Mouse (Mus musculus): ENCODE data around the gene Gm17334. TPM values are rescaled to one million over a fixed set of nuclear protein-coding genes. Genes with fewer than 3 reads are reported as not detected.

The Gm17334 gene
- polyA plus RNA-seq (2016; fragmentation: Nextera tagmentation; extraction: Ambion mirVana): not detected in 2 replicates

DNA sequence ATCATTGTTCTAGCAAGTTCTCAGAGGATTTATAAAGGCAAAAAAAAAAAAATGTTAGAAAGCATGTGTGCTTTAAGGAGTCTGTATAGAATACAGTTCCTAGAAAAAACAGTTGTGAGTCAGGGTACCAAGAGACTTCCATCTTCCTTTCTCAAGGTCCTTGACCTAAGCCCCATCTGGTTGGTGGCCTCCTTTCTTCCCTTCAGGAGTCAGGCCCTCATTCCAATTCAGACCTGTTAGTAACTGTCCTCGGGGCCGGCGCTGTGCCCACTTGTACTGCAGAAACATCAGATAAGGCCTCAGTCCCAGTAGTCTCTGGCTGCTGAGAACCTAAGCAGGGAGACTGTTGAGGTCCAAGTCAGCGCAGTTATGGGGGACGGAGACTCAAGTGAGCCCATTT lies at the start of gene Gm17334:
Gene Gm17334, minus strand, starts transcription at position 101 of the 400 bp plus-strand sequence.
- Histone ChIP-seq H3K4me3 (no peak within 1 kb of the TSS), H3K27ac (replicated peaks) (no peak within 1 kb of the TSS), H3K36me3 (no peaks in the 10 kb centered on the region), H3K4me1 (peaks cover 5% of the 10 kb centered on the region), H3K9me3 (no peaks in the 10 kb centered on the region), H3K27me3 (peaks cover 33% of the 10 kb centered on the region), H3K4me2 (replicated peaks) (no peak within 1 kb of the TSS), H3K9ac (replicated peaks) (no peak within 1 kb of the TSS)
- WGBS: 95% methylated on average over 5 of the region's 5 CpGs
- ATAC-seq (ENCODE audit: low FRiP score, low read depth): no peak

DNA sequence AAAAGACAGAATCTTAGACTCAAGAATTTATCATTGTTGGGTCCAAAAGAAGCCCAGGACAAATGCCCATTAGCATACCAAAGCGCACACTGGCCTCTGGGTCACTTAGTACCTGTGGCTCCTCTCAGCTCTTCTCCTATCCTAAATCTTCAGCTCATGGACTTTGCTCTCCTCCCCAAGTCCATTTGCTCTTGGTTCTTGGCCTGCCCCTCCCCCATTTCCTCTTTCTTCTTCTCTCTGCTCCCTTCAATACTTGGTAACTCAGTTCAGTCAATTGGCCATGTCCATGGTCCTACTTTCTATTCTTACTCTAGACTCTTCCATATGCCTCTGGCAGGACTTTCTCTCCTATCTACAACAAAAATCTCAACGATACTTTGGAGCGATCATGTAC lies 49.0 kb upstream of the Gm17334 start:
- no peak overlapping the region for H3K4me2 ChIP-seq (replicated peaks)
- no peaks in the 10 kb centered on the region for H3K27me3 ChIP-seq
- no peak overlapping the region for H3K9ac ChIP-seq (replicated peaks)
- ATAC-seq (ENCODE audit: low FRiP score, low read depth): no peak
- 96% methylated on average over 3 of the region's 3 CpGs for WGBS
- H3K9me3 ChIP-seq: no peaks in the 10 kb centered on the region
- no peak overlapping the region for H3K4me3 ChIP-seq
- no peaks in the 10 kb centered on the region for H3K4me1 ChIP-seq
- no peaks in the 10 kb centered on the region for H3K36me3 ChIP-seq
- H3K27ac ChIP-seq (replicated peaks): no peak overlapping the region

DNA sequence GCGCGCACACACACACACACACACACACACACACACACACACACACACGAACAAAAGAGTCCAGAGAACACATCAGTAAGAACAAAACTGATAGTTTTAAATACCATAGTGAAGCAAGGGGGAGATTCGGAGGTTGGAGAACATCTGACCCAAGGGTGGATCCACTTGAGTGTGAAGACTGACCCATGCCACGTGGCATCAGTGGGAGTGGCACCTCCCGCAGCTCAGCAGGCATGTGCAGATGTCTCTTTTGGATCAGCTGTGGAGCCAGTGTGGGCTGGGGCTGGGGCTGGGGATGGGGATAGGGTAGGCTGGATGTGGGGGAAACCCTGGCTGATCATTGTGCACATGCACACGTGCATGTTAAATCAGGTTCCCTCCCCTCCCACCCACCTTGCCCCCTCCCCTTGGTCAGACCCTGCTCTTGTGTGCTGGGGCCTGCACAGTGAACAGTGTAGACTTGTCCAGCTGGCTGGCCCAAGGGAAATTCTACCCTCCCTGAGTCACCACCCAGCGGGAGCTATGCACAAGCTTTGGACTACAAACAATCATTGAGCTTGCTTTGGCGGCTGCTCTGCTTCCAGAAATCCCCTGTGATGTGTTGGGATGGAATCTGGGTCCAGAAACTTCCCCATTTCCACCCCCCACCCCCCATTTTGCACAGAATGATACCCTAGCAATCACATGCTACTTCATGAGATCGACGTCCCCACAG lies 48.4 kb upstream of the Gm17334 start:
- Histone ChIP-seq H3K4me2 (replicated peaks) (no peak overlapping the region), H3K9me3 (no peaks in the 10 kb centered on the region), H3K4me1 (no peaks in the 10 kb centered on the region), H3K4me3 (no peak overlapping the region), H3K36me3 (no peaks in the 10 kb centered on the region), H3K27me3 (no peaks in the 10 kb centered on the region), H3K27ac (replicated peaks) (no peak overlapping the region), H3K9ac (replicated peaks) (no peak overlapping the region)
- ATAC-seq (ENCODE audit: low FRiP score, low read depth): no peak
- 85% methylated on average over 11 of the region's 11 CpGs for WGBS

DNA sequence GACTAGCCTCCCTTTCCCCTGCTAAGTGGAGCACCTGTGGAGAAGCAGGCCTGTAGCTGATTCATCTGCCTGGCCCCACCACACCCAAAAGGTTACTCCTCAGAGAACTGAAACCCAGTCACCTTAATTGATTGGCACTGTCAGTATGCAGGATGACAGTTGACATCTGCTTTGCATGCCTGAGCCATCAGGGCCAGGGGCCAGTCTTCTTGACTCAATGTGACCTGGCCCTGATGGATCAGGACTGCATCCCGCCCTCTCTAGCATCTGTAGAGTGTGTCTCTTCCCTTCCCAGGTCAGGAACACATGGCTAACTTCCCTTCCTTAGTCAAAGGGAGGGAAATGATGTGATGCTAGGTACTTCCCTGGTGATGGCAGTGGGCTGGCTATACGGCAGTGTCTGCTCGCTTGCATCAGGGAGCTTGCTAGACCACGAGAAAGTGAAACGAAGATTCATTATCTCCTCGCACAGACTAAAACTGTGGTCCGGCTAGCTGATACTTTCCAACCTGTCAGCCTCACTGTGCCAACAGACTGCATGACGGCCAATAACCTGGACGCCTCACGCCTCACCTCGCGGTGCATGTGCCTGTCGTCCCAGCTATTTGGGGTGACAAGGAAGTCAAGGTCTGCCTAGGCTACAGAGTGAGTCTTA lies 47.7 kb upstream of the Gm17334 start:
- no peaks in the 10 kb centered on the region for H3K27me3 ChIP-seq
- H3K4me3 ChIP-seq: no peak overlapping the region
- no peaks in the 10 kb centered on the region for H3K4me1 ChIP-seq
- H3K27ac ChIP-seq (replicated peaks): no peak overlapping the region
- H3K36me3 ChIP-seq: no peaks in the 10 kb centered on the region
- no peaks in the 10 kb centered on the region for H3K9me3 ChIP-seq
- ATAC-seq (ENCODE audit: low FRiP score, low read depth): no peak
- H3K4me2 ChIP-seq (replicated peaks): no peak overlapping the region
- 88% methylated on average over 13 of the region's 13 CpGs for WGBS
- H3K9ac ChIP-seq (replicated peaks): no peak overlapping the region

DNA sequence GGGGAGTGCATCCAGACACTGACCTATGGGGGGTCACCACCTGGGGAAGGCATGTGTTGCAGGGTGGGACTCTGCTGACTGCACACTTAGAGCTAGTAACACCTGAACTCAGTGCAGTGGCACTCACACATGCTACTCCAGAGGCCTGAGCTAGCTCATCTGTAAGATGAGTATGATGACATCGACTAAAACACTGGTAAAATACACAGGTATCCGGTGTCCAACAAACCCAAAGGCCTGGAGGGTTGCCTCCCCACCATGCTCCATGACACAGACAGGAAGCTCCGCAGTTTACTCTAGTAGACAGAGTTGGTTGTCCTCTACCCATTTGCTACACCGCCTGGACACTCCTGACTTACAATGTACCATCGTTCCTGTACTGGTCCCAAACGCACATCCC lies 46.5 kb upstream of the Gm17334 start:
- Histone ChIP-seq H3K27ac (replicated peaks) (no peak overlapping the region), H3K4me3 (no peak overlapping the region), H3K36me3 (no peaks in the 10 kb centered on the region), H3K4me2 (replicated peaks) (no peak overlapping the region), H3K4me1 (no peaks in the 10 kb centered on the region), H3K9me3 (no peaks in the 10 kb centered on the region), H3K27me3 (no peaks in the 10 kb centered on the region), H3K9ac (replicated peaks) (no peak overlapping the region)
- 89% methylated on average over 6 of the region's 6 CpGs for WGBS
- no peak for ATAC-seq (ENCODE audit: low FRiP score, low read depth)

DNA sequence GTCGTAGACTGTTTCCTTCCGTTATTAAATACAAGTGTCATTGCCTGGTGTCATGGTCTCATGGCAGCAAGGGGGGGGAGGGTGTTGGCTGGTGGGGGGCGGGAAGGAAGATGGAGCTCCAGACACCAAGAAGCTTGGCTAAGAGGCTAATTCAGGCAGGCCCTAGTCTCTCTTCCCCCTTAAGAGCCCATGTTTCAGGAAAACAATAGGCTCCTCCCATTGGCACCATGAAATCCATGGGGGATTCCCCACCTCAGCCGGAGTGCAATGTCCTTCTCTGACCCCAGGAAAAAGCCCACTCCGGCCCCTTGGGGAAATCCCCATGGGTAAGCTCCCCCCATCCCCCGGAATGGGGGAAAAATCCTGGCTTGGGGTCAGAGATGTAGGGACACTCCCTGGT lies 45.8 kb upstream of the Gm17334 start:
- no peaks in the 10 kb centered on the region for H3K27me3 ChIP-seq
- no peak overlapping the region for H3K4me2 ChIP-seq (replicated peaks)
- no peaks in the 10 kb centered on the region for H3K9me3 ChIP-seq
- H3K9ac ChIP-seq (replicated peaks): no peak overlapping the region
- H3K4me3 ChIP-seq: no peak overlapping the region
- H3K36me3 ChIP-seq: no peaks in the 10 kb centered on the region
- H3K27ac ChIP-seq (replicated peaks): no peak overlapping the region
- 57% methylated on average over 6 of the region's 6 CpGs for WGBS
- no peaks in the 10 kb centered on the region for H3K4me1 ChIP-seq
- ATAC-seq (ENCODE audit: low FRiP score, low read depth): no peak

DNA sequence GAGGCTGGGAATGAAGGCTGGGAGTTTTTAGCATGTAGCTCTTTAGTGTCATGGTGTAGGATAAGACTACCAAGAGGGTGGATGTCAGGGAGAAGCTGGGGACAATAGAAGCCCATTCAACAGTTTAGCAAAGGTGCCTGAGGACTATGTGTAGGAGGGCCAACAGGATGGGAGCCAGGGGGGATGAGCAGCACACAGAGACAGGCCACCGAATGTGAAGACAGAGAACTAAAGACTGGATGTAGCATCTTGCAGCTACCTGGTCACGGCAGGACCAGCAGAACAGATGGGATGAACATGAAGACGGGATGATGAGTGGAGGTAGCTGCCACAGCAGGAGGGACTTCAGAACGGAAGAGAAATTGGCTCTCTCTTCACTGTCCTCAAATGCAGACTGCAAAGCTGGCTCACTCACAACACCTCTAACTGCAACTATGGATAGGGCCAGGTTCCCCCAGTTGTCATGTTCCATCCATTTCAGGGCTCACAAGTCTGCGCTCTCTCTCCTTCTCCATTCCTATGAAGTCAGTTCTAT lies 43.9 kb upstream of the Gm17334 start:
- WGBS: 91% methylated on average over 5 of the region's 5 CpGs
- H3K27me3 ChIP-seq: no peaks in the 10 kb centered on the region
- no peak overlapping the region for H3K9ac ChIP-seq (replicated peaks)
- no peak for ATAC-seq (ENCODE audit: low FRiP score, low read depth)
- H3K27ac ChIP-seq (replicated peaks): no peak overlapping the region
- no peaks in the 10 kb centered on the region for H3K9me3 ChIP-seq
- H3K4me2 ChIP-seq (replicated peaks): no peak overlapping the region
- no peaks in the 10 kb centered on the region for H3K4me1 ChIP-seq
- no peaks in the 10 kb centered on the region for H3K36me3 ChIP-seq
- no peak overlapping the region for H3K4me3 ChIP-seq

DNA sequence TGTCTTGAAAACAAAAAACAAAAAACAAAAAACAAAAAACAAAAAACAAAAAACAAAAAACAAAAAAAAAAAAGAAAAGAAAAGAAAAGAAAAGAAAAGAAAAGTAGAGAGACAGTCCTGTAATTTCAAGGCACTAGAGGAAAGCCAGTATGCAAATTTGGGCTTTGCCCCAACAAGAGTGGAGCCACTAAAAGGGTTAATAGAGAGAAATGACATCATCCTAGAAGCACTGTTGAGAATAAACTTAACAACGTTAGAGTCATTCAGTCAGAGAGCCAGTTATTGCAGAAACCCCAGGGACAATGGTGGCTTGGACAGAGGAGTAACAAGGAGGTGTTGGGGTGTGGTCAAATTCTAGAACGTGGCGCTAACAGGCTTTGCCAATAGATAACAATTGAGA lies 41.8 kb upstream of the Gm17334 start:
- Histone ChIP-seq H3K36me3 (no peaks in the 10 kb centered on the region), H3K9me3 (no peaks in the 10 kb centered on the region), H3K9ac (replicated peaks) (no peak overlapping the region), H3K4me3 (no peak overlapping the region), H3K27me3 (no peaks in the 10 kb centered on the region), H3K4me1 (no peaks in the 10 kb centered on the region), H3K4me2 (replicated peaks) (no peak overlapping the region), H3K27ac (replicated peaks) (no peak overlapping the region)
- 73% methylated on average over 3 of the region's 3 CpGs for WGBS
- ATAC-seq (ENCODE audit: low FRiP score, low read depth): no peak

DNA sequence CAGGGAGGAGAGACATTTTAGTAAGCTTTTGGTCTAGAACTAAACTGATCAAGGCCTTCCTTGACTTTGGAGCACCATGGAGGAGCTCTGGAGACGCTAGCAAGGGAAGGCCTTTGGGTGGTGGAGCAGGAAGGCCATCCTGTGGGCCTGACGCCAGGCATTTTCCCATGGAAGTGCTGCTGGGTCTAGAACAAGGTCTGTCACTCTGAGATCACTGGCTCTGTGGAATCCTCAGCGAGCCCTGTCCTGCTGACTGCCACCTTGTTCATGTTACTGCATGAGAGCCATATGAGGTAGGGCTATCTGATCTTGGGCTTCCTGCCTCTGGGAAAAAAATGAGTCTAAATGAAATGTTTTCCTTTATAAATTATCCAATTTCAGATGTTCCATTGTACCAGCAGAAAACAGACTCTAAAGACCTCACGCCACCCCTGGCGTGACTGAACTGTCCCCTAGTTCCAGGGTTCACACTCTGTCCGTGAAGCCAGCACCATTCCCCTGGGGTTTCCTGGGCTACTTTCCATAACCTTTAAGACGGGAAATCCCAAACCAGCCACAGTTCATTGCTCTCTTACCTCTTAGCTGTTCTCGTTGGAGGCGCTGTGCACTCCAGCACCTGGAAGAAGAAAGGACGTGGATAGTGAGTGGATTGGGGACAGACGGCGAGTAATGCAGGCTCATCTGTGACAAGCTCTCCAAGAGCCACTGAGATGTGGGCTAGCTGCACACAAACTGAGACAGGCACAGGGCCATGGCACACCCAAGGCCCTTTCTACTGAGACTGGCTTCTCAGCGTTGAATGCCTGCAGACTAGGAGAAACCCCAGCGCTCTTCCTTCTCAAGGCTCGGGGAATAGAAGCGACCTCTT lies 40.2 kb upstream of the Gm17334 start:
- no peaks in the 10 kb centered on the region for H3K36me3 ChIP-seq
- H3K4me2 ChIP-seq (replicated peaks): no peak overlapping the region
- no peaks in the 10 kb centered on the region for H3K27me3 ChIP-seq
- H3K27ac ChIP-seq (replicated peaks): no peak overlapping the region
- H3K4me3 ChIP-seq: no peak overlapping the region
- H3K9ac ChIP-seq (replicated peaks): no peak overlapping the region
- H3K4me1 ChIP-seq: no peaks in the 10 kb centered on the region
- H3K9me3 ChIP-seq: no peaks in the 10 kb centered on the region
- ATAC-seq (ENCODE audit: low FRiP score, low read depth): no peak
- WGBS: 89% methylated on average over 16 of the region's 16 CpGs

DNA sequence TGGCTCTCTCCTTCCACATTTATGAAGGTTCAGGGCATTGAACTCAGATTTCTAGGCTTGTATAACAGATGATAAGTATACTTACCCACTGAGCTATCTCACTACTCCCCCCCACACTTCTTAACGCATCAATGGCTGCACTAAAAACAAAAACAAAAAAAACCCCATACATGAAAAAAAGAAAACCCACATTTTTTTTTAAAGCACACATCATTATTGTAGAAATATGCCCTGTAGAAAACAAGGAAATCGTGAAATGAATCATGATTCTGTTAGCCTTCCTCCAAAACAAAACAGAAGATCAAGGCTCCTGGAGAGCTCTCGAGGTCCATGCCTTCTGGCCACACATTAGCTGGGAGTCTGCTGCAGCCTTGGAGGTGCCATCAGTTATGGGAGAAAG lies 38.3 kb upstream of the Gm17334 start:
- Histone ChIP-seq H3K27ac (replicated peaks) (no peak overlapping the region), H3K9ac (replicated peaks) (no peak overlapping the region), H3K4me3 (no peak overlapping the region), H3K4me2 (replicated peaks) (no peak overlapping the region), H3K4me1 (no peaks in the 10 kb centered on the region), H3K36me3 (no peaks in the 10 kb centered on the region), H3K9me3 (no peaks in the 10 kb centered on the region), H3K27me3 (no peaks in the 10 kb centered on the region)
- ATAC-seq (ENCODE audit: low FRiP score, low read depth): no peak
- 83% methylated on average over 3 of the region's 3 CpGs for WGBS

DNA sequence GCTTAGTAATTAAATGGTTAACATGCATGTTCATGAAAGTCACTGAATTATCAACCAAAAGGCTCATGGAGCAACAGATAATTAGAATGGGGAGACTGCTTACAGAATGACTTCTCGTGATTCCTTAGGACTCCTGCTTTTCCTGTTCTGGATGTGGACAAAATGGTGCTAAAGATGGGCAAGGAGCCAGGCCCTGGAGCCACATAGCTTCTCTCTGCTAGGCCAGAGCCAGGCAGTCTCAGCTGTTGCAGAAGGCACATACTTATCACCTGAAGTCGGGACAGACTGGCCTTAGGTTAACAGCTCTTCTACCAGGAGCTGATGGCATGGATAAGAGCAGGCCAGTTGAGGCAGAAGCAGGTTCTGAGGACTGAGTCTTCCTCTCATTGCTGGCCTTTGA lies 37.8 kb upstream of the Gm17334 start:
- Histone ChIP-seq H3K4me2 (replicated peaks) (no peak overlapping the region), H3K9ac (replicated peaks) (no peak overlapping the region), H3K4me3 (no peak overlapping the region), H3K4me1 (no peaks in the 10 kb centered on the region), H3K27ac (replicated peaks) (no peak overlapping the region), H3K9me3 (no peaks in the 10 kb centered on the region), H3K36me3 (no peaks in the 10 kb centered on the region), H3K27me3 (no peaks in the 10 kb centered on the region)
- no peak for ATAC-seq (ENCODE audit: low FRiP score, low read depth)
- 74% methylated on average over 2 of the region's 2 CpGs for WGBS

DNA sequence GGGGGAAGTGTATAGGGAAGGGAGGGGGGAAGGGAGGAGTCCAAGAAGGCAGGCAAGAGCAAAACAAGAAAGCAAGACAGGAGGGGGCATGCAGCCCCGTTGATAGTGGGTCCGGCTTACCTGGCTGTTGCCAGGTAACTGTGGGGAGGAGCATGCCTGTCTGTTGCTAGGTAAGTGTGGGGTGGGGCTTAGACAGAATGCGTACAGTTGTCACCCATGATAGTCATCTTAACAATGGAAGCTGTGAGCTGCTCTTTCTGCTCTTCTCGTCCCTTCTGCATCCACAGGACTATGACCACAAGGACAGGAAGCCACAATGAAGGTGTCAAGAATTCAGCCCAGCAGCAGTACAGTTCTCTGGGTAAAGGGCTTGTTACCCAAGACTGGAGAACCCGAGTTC lies 37.2 kb upstream of the Gm17334 start:
- H3K27me3 ChIP-seq: no peaks in the 10 kb centered on the region
- WGBS: 58% methylated on average over 5 of the region's 5 CpGs
- no peak overlapping the region for H3K27ac ChIP-seq (replicated peaks)
- H3K36me3 ChIP-seq: no peaks in the 10 kb centered on the region
- H3K4me2 ChIP-seq (replicated peaks): no peak overlapping the region
- H3K9ac ChIP-seq (replicated peaks): no peak overlapping the region
- H3K4me1 ChIP-seq: no peaks in the 10 kb centered on the region
- H3K9me3 ChIP-seq: no peaks in the 10 kb centered on the region
- H3K4me3 ChIP-seq: no peak overlapping the region
- no peak for ATAC-seq (ENCODE audit: low FRiP score, low read depth)

All from midbrain, embryonic 12.5 days (tissue).